23 mouse cellular contexts compared by ENCODE assay signal in the genomic region with DNA sequence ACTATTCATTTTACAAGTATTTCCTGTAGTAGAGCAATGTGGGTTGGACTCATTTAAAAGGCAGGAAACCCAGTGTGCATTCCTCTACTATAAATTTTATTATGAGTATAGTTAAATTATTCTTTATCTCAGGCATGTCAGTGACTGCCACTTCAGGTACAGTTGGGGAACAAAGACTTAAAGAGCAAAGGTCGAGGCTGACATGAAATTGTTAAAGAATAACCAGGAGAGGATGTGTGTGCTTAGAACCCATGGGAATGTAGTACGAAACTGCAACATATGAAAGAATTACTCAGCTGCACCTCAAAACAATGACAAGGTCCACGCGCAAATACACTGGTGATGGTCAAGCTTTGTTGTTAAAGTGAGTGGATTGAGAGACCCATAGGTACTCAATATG.
"Had no signal": no experiment of that assay in that cellular context is flagged by ENCODE, and none has a peak within 500 bp of the region (broad histone marks: within the 10 kb centered on the region; RNA-seq: fewer than 3 reads in every experiment).

No protein-coding gene starts in this region.

- ATAC-seq: forebrain, postnatal 0 days; hindbrain, embryonic 16.5 days; inflammation-experienced regulatory T-cells, adult 6 months; liver, embryonic 12.5 days had no signal

- H3K4me3 ChIP-seq: heart, adult 2 months; heart, embryonic 10.5 days; heart, embryonic 12.5 days; hindbrain, embryonic 10.5 days; hindbrain, embryonic 12.5 days; layer of hippocampus, adult 2 months; left cerebral cortex, adult 2 months; limb, embryonic 13.5 days; limb, embryonic 15.5 days; liver, embryonic 12.5 days had no signal

- H3K9me3 ChIP-seq: heart, embryonic 10.5 days; heart, embryonic 12.5 days; hindbrain, embryonic 10.5 days; hindbrain, embryonic 12.5 days; limb, embryonic 13.5 days; limb, embryonic 15.5 days; liver, embryonic 12.5 days had no signal

- H3K9ac ChIP-seq: forebrain, postnatal 0 days; heart, embryonic 12.5 days; hindbrain, embryonic 12.5 days; hindbrain, embryonic 14.5 days; limb, embryonic 13.5 days; limb, embryonic 15.5 days; liver, embryonic 12.5 days; liver, embryonic 14.5 days had no signal

- DNase-seq: forebrain, postnatal 0 days; gastrocnemius, postnatal 14 days; gastrocnemius, postnatal 36 days; heart, adult 11 months; heart, adult 2 months; heart, postnatal 10 days; heart, postnatal 4 days; kidney, adult 18-20 months; kidney, postnatal 10 days; kidney, postnatal 36 days had no signal

- H3K27ac ChIP-seq: heart, adult 2 months; heart, embryonic 10.5 days; hindbrain, embryonic 10.5 days; hindbrain, embryonic 12.5 days; hindbrain, embryonic 14.5 days; layer of hippocampus, adult 2 months; left cerebral cortex, adult 2 months; limb, embryonic 13.5 days; limb, embryonic 15.5 days; liver, embryonic 12.5 days; liver, embryonic 14.5 days had no signal

- H3K4me1 ChIP-seq: heart, embryonic 10.5 days; heart, embryonic 12.5 days; hindbrain, embryonic 10.5 days; hindbrain, embryonic 12.5 days; limb, embryonic 13.5 days; limb, embryonic 15.5 days; liver, embryonic 12.5 days had no signal

- H3K36me3 ChIP-seq: heart, embryonic 10.5 days; heart, embryonic 12.5 days; hindbrain, embryonic 10.5 days; hindbrain, embryonic 12.5 days; limb, embryonic 13.5 days; limb, embryonic 15.5 days; liver, embryonic 12.5 days had no signal

- H3K27me3 ChIP-seq: heart, embryonic 12.5 days; hindbrain, embryonic 12.5 days; limb, embryonic 13.5 days; limb, embryonic 15.5 days; liver, embryonic 12.5 days had no signal

- H3K4me2 ChIP-seq: heart, embryonic 12.5 days; hindbrain, embryonic 12.5 days; hindbrain, embryonic 14.5 days; limb, embryonic 13.5 days; limb, embryonic 15.5 days; liver, embryonic 12.5 days had no signal
